Mouse (Mus musculus) liver, embryonic 11.5 days (tissue): Measurements from ENCODE around the gene Sprr2d. TPM values are rescaled to one million over a fixed set of nuclear protein-coding genes. Genes with fewer than 3 reads are reported as not detected.

ENCODE experiments used
- ATAC-seq: fragments of 200-750 bp; cut with Nextera tagmentation; replicated peaks from 2 replicates; pipeline ENCODE4 v1.8.0; 2017; ENCODE audit warnings: moderate number of reproducible peaks, mild to moderate bottlenecking, moderate TSS enrichment, moderate library complexity; ENCODE audit not compliant: low FRiP score
- DNase-seq: peaks from one replicate; pipeline ENCODE4 v3.0.0-alpha.2; 2017; ENCODE audit warnings: low spot score
- H3K27ac ChIP-seq: fragments of 300-500 bp; sonication (generic); 2 replicates; pipeline ENCODE4 v1.5.1; 2014; ENCODE audit warnings: mild to moderate bottlenecking, low read depth, low read length, control low read depth
- H3K27me3 ChIP-seq: fragments of 300-500 bp; sonication (generic); replicated peaks from 2 replicates; pipeline ENCODE4 v1.6.1; 2014; ENCODE audit warnings: low read length, mixed read lengths; ENCODE audit not compliant: control insufficient read depth, insufficient read depth
- H3K36me3 ChIP-seq: fragments of 300-500 bp; sonication (generic); 2 replicates; pipeline ENCODE4 v1.6.1; 2014; ENCODE audit warnings: mild to moderate bottlenecking, low read length, moderate library complexity, mixed read lengths; ENCODE audit not compliant: control insufficient read depth, insufficient read depth
- H3K4me1 ChIP-seq: fragments of 300-500 bp; sonication (generic); replicated peaks from 2 replicates; pipeline ENCODE4 v1.6.1; 2014; ENCODE audit warnings: low read length, mixed read lengths; ENCODE audit not compliant: control insufficient read depth, insufficient read depth
- H3K4me2 ChIP-seq: fragments of 300-500 bp; sonication (generic); 2 replicates; pipeline ENCODE4 v1.6.1; 2014; ENCODE audit warnings: mild to moderate bottlenecking, control low read depth, moderate library complexity
- H3K4me3 ChIP-seq: fragments of 300-500 bp; sonication (generic); 2 replicates; pipeline ENCODE4 v1.5.1; 2014; ENCODE audit warnings: low read depth, low read length, control low read depth
- H3K9ac ChIP-seq: fragments of 300-500 bp; sonication (generic); 2 replicates; pipeline ENCODE4 v1.6.1; 2014; ENCODE audit warnings: low read depth, low read length, control low read depth
- H3K9me3 ChIP-seq: fragments of 300-500 bp; sonication (generic); 2 replicates; pipeline ENCODE4 v1.6.1; 2016; ENCODE audit warnings: low read length, inconsistent platforms, mixed read lengths; ENCODE audit not compliant: control insufficient read depth
- WGBS: fragments of 180-500 bp; shearing (Covaris S2); extraction: QIAGEN DNeasy Blood & Tissue Kit; methylation state at CpG from one replicate; pipeline ENCODE4 v1.1.7; 2014; 5-methylcytosine and 5-hydroxymethylcytosine counted together
- polyA plus RNA-seq: library from polyadenylated mRNA; unstranded; fragments of >200 nt; fragmentation: Nextera tagmentation; extraction: Ambion mirVana; gene quantifications from 2 replicates; pipeline ENCODE4 v1.2.1, GENCODE M21; 2014

Sprr2d gene
- polyA plus RNA-seq, 1 experiment from 2014 or later, result not detected

DNA sequence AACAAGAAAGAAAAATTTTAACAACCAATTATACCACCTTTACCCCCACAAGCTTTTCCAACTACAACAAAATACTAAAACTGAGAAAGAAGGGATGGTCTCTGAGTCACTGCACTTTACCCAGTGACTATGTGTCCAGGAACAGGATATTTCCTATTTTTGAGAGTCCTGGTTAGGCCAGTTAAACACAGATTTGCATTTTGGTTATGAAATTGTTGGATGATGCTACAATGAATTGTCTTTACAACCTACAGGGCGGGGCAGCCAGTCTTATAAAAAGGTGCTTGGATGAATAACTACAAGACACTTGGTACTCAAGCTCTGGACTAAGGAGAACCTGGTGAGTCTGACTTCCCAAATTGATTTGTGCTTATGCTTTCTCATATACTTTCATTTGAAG lies 46.4 kb downstream of the Sprr2d start, which contains the start of gene Sprr2h:
Gene Sprr2h (plus strand): TSS at position 301 of the 400 bp plus-strand sequence.
- no peak for ATAC-seq
- 69% methylated on average over 1 of the region's 1 CpGs for WGBS

More for the DNA sequence above, 46.4 kb downstream of the Sprr2d start, which contains the start of gene Sprr2h:
- H3K9ac ChIP-seq, result no peak within 1 kb of the TSS
- H3K27ac ChIP-seq, result no peak within 1 kb of the TSS
- no peak within 1 kb of the TSS for H3K4me3 ChIP-seq
- H3K9me3 ChIP-seq, result no peaks in the 10 kb centered on the region
- no peaks in the 10 kb centered on the region for H3K4me1 ChIP-seq
- no peaks in the 10 kb centered on the region for H3K36me3 ChIP-seq
- DNase-seq, result no peak
- no peaks in the 10 kb centered on the region for H3K27me3 ChIP-seq
- no peak within 1 kb of the TSS for H3K4me2 ChIP-seq

Other genes starting within 250 kb of the Sprr2d start
- gene Prr9, start 215.2 kb upstream of the Sprr2d start, polyA plus RNA-seq, result not detected in 2 replicates
- not detected in 2 replicates for gene Lelp1, start 196.4 kb upstream of the Sprr2d start, polyA plus RNA-seq
- not detected in 2 replicates for gene Sprr2a1, start 123.3 kb upstream of the Sprr2d start, polyA plus RNA-seq
- gene Sprr2a2, start 123.2 kb upstream of the Sprr2d start, polyA plus RNA-seq, result 1.1 TPM in 1 of 2 replicates, not detected in the other
- not detected in 2 replicates for gene Sprr2a3, start 53.7 kb upstream of the Sprr2d start, polyA plus RNA-seq
- not detected in 2 replicates for gene Sprr2b, start 22.5 kb upstream of the Sprr2d start, polyA plus RNA-seq
- not detected in 2 replicates for gene Sprr2e, start 13.0 kb downstream of the Sprr2d start, polyA plus RNA-seq
- gene Sprr2f, start 26.0 kb downstream of the Sprr2d start, polyA plus RNA-seq, result not detected in 2 replicates
- gene Sprr2h, start 46.5 kb downstream of the Sprr2d start, polyA plus RNA-seq, result not detected in 2 replicates
- not detected in 2 replicates for gene Sprr2i, start 68.9 kb downstream of the Sprr2d start, polyA plus RNA-seq
- gene Sprr2j-ps, start 78.9 kb downstream of the Sprr2d start, polyA plus RNA-seq, result not detected in 2 replicates
- 7.2 and 9.1 TPM in 2 replicates for gene Gm9774, start 90.3 kb downstream of the Sprr2d start, polyA plus RNA-seq
- gene Sprr2k, start 93.4 kb downstream of the Sprr2d start, polyA plus RNA-seq, result not detected in 2 replicates
- not detected in 2 replicates for gene Sprr1b, start 99.6 kb downstream of the Sprr2d start, polyA plus RNA-seq
- gene Sprr3, start 119.6 kb downstream of the Sprr2d start, polyA plus RNA-seq, result not detected in 2 replicates
- not detected in 2 replicates for gene Sprr1a, start 146.8 kb downstream of the Sprr2d start, polyA plus RNA-seq
- gene Sprr4, start 161.4 kb downstream of the Sprr2d start, polyA plus RNA-seq, result not detected in 2 replicates
- not detected in 2 replicates for gene 2310046K23Rik, start 195.4 kb downstream of the Sprr2d start, polyA plus RNA-seq
- gene Ivl, start 234.6 kb downstream of the Sprr2d start, polyA plus RNA-seq, result 0.08 TPM in 1 of 2 replicates, not detected in the other
- gene Smcp, start 249.9 kb downstream of the Sprr2d start, polyA plus RNA-seq, result 0.22 TPM in 1 of 2 replicates, not detected in the other